Mouse (Mus musculus): Measurements from ENCODE around the gene Sars. TPM values are rescaled to one million over a fixed set of nuclear protein-coding genes. Genes with fewer than 3 reads are reported as not detected.

Sars gene
- polyA plus RNA-seq, 1 experiment from 2014 or later = 196 TPM

GRCm38 (mm10) chr3:108433188-108433880 is 11.7 kb downstream of the Sars start:
- H3K36me3 ChIP-seq (ENCODE audit: control insufficient read depth, insufficient read depth, low read length) = peaks cover 11% of the 10 kb centered on the region
- DNase-seq (ENCODE audit: low spot score, missing footprints) = peak; percentile 99

GRCm38 (mm10) chr3:108432542-108433187 is 12.3 kb downstream of the Sars start:
- peak; percentile 92 for DNase-seq (ENCODE audit: low spot score, missing footprints)
- Histone ChIP-seq H3K4me1 (ENCODE audit: control insufficient read depth, insufficient read depth, low read length) (peaks cover 43% of the 10 kb centered on the region), H3K4me2 (peak overlapping the region; percentile 26; the same call in 1 of the 2 replicates), H3K4me3 (ENCODE audit: low read depth, low read length) (no peak overlapping the region), H3K9ac (ENCODE audit: low read length) (peak overlapping the region; percentile 48), H3K9me3 (ENCODE audit: control insufficient read depth, low read length) (no peaks in the 10 kb centered on the region), H3K27me3 (ENCODE audit: control insufficient read depth, insufficient read depth, low read length) (no peaks in the 10 kb centered on the region), H3K27ac (ENCODE audit: low read depth, low read length) (peak overlapping the region; percentile 94), H3K36me3 (ENCODE audit: control insufficient read depth, insufficient read depth, low read length) (peaks cover 14% of the 10 kb centered on the region)
- ATAC-seq (ENCODE audit: low FRiP score) = peak; percentile 26; the same call in 1 of the 2 replicates
- WGBS = 27% methylated on average over 13 of the region's 13 CpGs

More at GRCm38 (mm10) chr3:108433188-108433880, 11.7 kb downstream of the Sars start:
- Histone ChIP-seq H3K4me3 (ENCODE audit: low read depth, low read length) (no peak overlapping the region), H3K9ac (ENCODE audit: low read length) (peak overlapping the region; percentile 54), H3K4me1 (ENCODE audit: control insufficient read depth, insufficient read depth, low read length) (peaks cover 43% of the 10 kb centered on the region), H3K4me2 (peak overlapping the region; percentile 26), H3K27me3 (ENCODE audit: control insufficient read depth, insufficient read depth, low read length) (no peaks in the 10 kb centered on the region), H3K9me3 (ENCODE audit: control insufficient read depth, low read length) (no peaks in the 10 kb centered on the region), H3K27ac (ENCODE audit: low read depth, low read length) (peak overlapping the region; percentile 94)
- WGBS = 8% methylated on average over 18 of the region's 18 CpGs
- peak; percentile 95 for ATAC-seq (ENCODE audit: low FRiP score)

GRCm38 (mm10) chr3:108425624-108426018 is 19.4 kb downstream of the Sars start:
- DNase-seq (ENCODE audit: low spot score, missing footprints) (no peak), ATAC-seq (ENCODE audit: low FRiP score) (peak; percentile 8)
- no peak overlapping the region for H3K4me2 ChIP-seq
- peak overlapping the region; percentile 40 for H3K9ac ChIP-seq (ENCODE audit: low read length)
- H3K4me1 ChIP-seq (ENCODE audit: control insufficient read depth, insufficient read depth, low read length) = peaks cover 38% of the 10 kb centered on the region
- no peaks in the 10 kb centered on the region for H3K27me3 ChIP-seq (ENCODE audit: control insufficient read depth, insufficient read depth, low read length)
- 72% methylated on average over 6 of the region's 6 CpGs for WGBS
- H3K27ac ChIP-seq (ENCODE audit: low read depth, low read length) = peak overlapping the region; percentile 82
- H3K4me3 ChIP-seq (ENCODE audit: low read depth, low read length) = no peak overlapping the region
- peaks cover 24% of the 10 kb centered on the region for H3K36me3 ChIP-seq (ENCODE audit: control insufficient read depth, insufficient read depth, low read length)
- no peaks in the 10 kb centered on the region for H3K9me3 ChIP-seq (ENCODE audit: control insufficient read depth, low read length)

- peak overlapping the region; percentile 40 for H3K9ac ChIP-seq (ENCODE audit: low read length)
- ATAC-seq (ENCODE audit: low FRiP score) = peak; percentile 49
- H3K27ac ChIP-seq (ENCODE audit: low read depth, low read length) = peak overlapping the region; percentile 82
- H3K9me3 ChIP-seq (ENCODE audit: control insufficient read depth, low read length) = no peaks in the 10 kb centered on the region
- no peak for DNase-seq (ENCODE audit: low spot score, missing footprints)
- peaks cover 38% of the 10 kb centered on the region for H3K4me1 ChIP-seq (ENCODE audit: control insufficient read depth, insufficient read depth, low read length)
- 46% methylated on average over 7 of the region's 7 CpGs for WGBS
- no peaks in the 10 kb centered on the region for H3K27me3 ChIP-seq (ENCODE audit: control insufficient read depth, insufficient read depth, low read length)
- peaks cover 24% of the 10 kb centered on the region for H3K36me3 ChIP-seq (ENCODE audit: control insufficient read depth, insufficient read depth, low read length)
- H3K4me3 ChIP-seq (ENCODE audit: low read depth, low read length) = no peak overlapping the region
- H3K4me2 ChIP-seq = no peak overlapping the region
These were observed 19.9 kb downstream of the Sars start for GRCm38 (mm10) chr3:108424944-108425623.

- no peaks in the 10 kb centered on the region for H3K27me3 ChIP-seq (ENCODE audit: control insufficient read depth, insufficient read depth, low read length)
- peak overlapping the region; percentile 35 for H3K4me2 ChIP-seq
- H3K4me3 ChIP-seq (ENCODE audit: low read depth, low read length) = no peak overlapping the region
- peak overlapping the region; percentile 50 for H3K9ac ChIP-seq (ENCODE audit: low read length)
- peaks cover 22% of the 10 kb centered on the region for H3K36me3 ChIP-seq (ENCODE audit: control insufficient read depth, insufficient read depth, low read length)
- DNase-seq (ENCODE audit: low spot score, missing footprints) (peak; percentile 92), ATAC-seq (ENCODE audit: low FRiP score) (peak; percentile 61)
- no peaks in the 10 kb centered on the region for H3K9me3 ChIP-seq (ENCODE audit: control insufficient read depth, low read length)
- peaks cover 38% of the 10 kb centered on the region for H3K4me1 ChIP-seq (ENCODE audit: control insufficient read depth, insufficient read depth, low read length)
- H3K27ac ChIP-seq (ENCODE audit: low read depth, low read length) = peak overlapping the region; percentile 48
- 19% methylated on average over 11 of the region's 11 CpGs for WGBS
These were observed 20.9 kb downstream of the Sars start for GRCm38 (mm10) chr3:108423844-108424801.

GRCm38 (mm10) chr3:108423006-108423405 is 22.0 kb downstream of the Sars start:
- Histone ChIP-seq H3K4me2 (no peak overlapping the region), H3K27ac (ENCODE audit: low read depth, low read length) (no peak overlapping the region), H3K27me3 (ENCODE audit: control insufficient read depth, insufficient read depth, low read length) (no peaks in the 10 kb centered on the region), H3K9ac (ENCODE audit: low read length) (no peak overlapping the region), H3K9me3 (ENCODE audit: control insufficient read depth, low read length) (no peaks in the 10 kb centered on the region), H3K36me3 (ENCODE audit: control insufficient read depth, insufficient read depth, low read length) (peaks cover 15% of the 10 kb centered on the region), H3K4me1 (ENCODE audit: control insufficient read depth, insufficient read depth, low read length) (peaks cover 40% of the 10 kb centered on the region), H3K4me3 (ENCODE audit: low read depth, low read length) (no peak overlapping the region)
- DNase-seq (ENCODE audit: low spot score, missing footprints) (no peak), ATAC-seq (ENCODE audit: low FRiP score) (no peak)
- 48% methylated on average over 6 of the region's 6 CpGs for WGBS

- ATAC-seq (ENCODE audit: low FRiP score) = peak; percentile 81
- H3K27ac ChIP-seq (ENCODE audit: low read depth, low read length) = peak overlapping the region; percentile 84
- H3K9ac ChIP-seq (ENCODE audit: low read length) = peak overlapping the region; percentile 99
- peaks cover 3% of the 10 kb centered on the region; the same call in 1 of the 2 replicates for H3K27me3 ChIP-seq (ENCODE audit: control insufficient read depth, insufficient read depth, low read length)
- H3K4me3 ChIP-seq (ENCODE audit: low read depth, low read length) = peak overlapping the region; percentile 96
- H3K4me1 ChIP-seq (ENCODE audit: control insufficient read depth, insufficient read depth, low read length) = peaks cover 23% of the 10 kb centered on the region
- under 1% methylated on average over 44 of the region's 48 CpGs for WGBS
- peaks cover 27% of the 10 kb centered on the region for H3K36me3 ChIP-seq (ENCODE audit: control insufficient read depth, insufficient read depth, low read length)
- peaks cover 20% of the 10 kb centered on the region for H3K9me3 ChIP-seq (ENCODE audit: control insufficient read depth, low read length)
- peak; percentile 98 for DNase-seq (ENCODE audit: low spot score, missing footprints)
- peak overlapping the region; percentile 51 for H3K4me2 ChIP-seq
These were observed 29.2 kb downstream of the Sars start for GRCm38 (mm10) chr3:108415831-108416223.

Data from midbrain, embryonic 11.5 days (tissue).